Mouse (Mus musculus) forebrain, embryonic 14.5 days (tissue): Measurements from ENCODE around the gene Gdf9. TPM values are rescaled to one million over a fixed set of nuclear protein-coding genes. Genes with fewer than 3 reads are reported as not detected.
"Not testable (repeated sequence)": the region's sequence is repeated elsewhere in the genome, so short reads cannot be mapped to it uniquely, and the experiment has no call there.

Source experiments
- ATAC-seq: fragments of 200-750 bp; cut with Nextera tagmentation; 2 replicates; pipeline ENCODE4 v1.8.0; 2017; ENCODE audit warnings: mild to moderate bottlenecking, moderate library complexity
- DNase-seq: peaks from one replicate; pipeline ENCODE4 v3.0.0-alpha.2; 2015; ENCODE audit warnings: low spot score
- H3K27ac ChIP-seq: fragments of 300-500 bp; sonication (generic); 2 replicates; pipeline ENCODE4 v1.5.1; 2014; ENCODE audit warnings: low read depth, mild to moderate bottlenecking, control low read depth, low read length, moderate library complexity
- H3K27me3 ChIP-seq: fragments of 300-500 bp; sonication (generic); replicated peaks from 2 replicates; pipeline ENCODE4 v1.6.1; 2014; ENCODE audit warnings: low read length, control low read depth, mixed read lengths; ENCODE audit not compliant: control insufficient read depth, insufficient read depth
- H3K36me3 ChIP-seq: fragments of 300-500 bp; sonication (generic); 2 replicates; pipeline ENCODE4 v1.6.1; 2014; ENCODE audit warnings: low read length, control low read depth; ENCODE audit not compliant: control insufficient read depth, insufficient read depth
- H3K4me1 ChIP-seq: fragments of 300-500 bp; sonication (generic); 2 replicates; pipeline ENCODE4 v1.6.1; 2014; ENCODE audit warnings: antibody characterized with exemption, low read length, control low read depth; ENCODE audit not compliant: control insufficient read depth, insufficient read depth
- H3K4me2 ChIP-seq: fragments of 300-500 bp; sonication (generic); 2 replicates; pipeline ENCODE4 v1.6.1; 2014; ENCODE audit warnings: mild to moderate bottlenecking, control low read depth, low read length
- H3K4me3 ChIP-seq: fragments of 300-500 bp; sonication (generic); 2 replicates; pipeline ENCODE4 v1.5.1; 2014; ENCODE audit warnings: low read depth, low read length, control low read depth
- H3K9ac ChIP-seq: fragments of 300-500 bp; sonication (generic); 2 replicates; pipeline ENCODE4 v1.6.1; 2014; ENCODE audit warnings: mild to moderate bottlenecking, low read length, control low read depth, moderate library complexity
- H3K9me3 ChIP-seq: fragments of 300-500 bp; sonication (generic); replicated peaks from 2 replicates; pipeline ENCODE4 v1.6.1; 2016; ENCODE audit warnings: low read length, control low read depth, mixed read lengths; ENCODE audit not compliant: control insufficient read depth
- WGBS: fragments of 180-500 bp; shearing (Covaris S2); extraction: QIAGEN DNeasy Blood & Tissue Kit; methylation state at CpG from one replicate; pipeline ENCODE4 v1.1.7; 2014; 5-methylcytosine and 5-hydroxymethylcytosine counted together
- polyA plus RNA-seq: library from polyadenylated mRNA; unstranded; fragments of >200 nt; fragmentation: Nextera tagmentation; extraction: Ambion mirVana; gene quantifications from 2 replicates; pipeline ENCODE4 v1.2.1, GENCODE M21; 2014

Gdf9 gene
- polyA plus RNA-seq, 1 experiment from 2014 or later, result 3.9 TPM

DNA sequence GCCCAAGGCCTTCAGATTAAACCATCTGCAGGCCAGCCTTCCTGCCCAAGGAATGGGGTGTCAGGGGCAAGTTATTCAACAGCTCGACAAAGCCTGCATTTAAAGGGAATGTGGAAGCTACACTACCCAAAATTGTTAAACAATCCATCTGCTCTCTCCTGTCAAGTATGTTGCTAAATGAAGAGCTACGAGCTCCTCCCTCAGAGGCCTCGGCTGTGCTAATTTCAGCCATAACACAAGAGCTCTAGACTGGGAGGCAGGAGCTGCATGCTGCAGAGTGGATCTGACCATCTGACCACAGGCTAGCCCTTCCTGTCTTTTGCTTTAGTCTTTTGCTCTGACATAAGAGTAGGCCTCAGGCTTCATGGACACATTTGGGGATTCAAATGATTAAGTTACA, 5.6 kb upstream of the Gdf9 start:
- H3K4me1 ChIP-seq, result peaks cover 5% of the 10 kb centered on the region; the same call in 1 of the 2 replicates
- no peak overlapping the region for H3K27ac ChIP-seq
- no peak overlapping the region for H3K4me3 ChIP-seq
- ATAC-seq, result no peak
- no peak overlapping the region for H3K9ac ChIP-seq
- no peaks in the 10 kb centered on the region for H3K9me3 ChIP-seq
- H3K4me2 ChIP-seq, result no peak overlapping the region
- DNase-seq, result no peak
- peaks cover 20% of the 10 kb centered on the region for H3K36me3 ChIP-seq
- no peaks in the 10 kb centered on the region for H3K27me3 ChIP-seq
- WGBS, result 88% methylated on average over 3 of the region's 3 CpGs

GRCm38 (mm10) chr11:53425711-53426255, 5.0 kb upstream of the Gdf9 start:
- ATAC-seq (no peak), DNase-seq (no peak)
- H3K27me3 ChIP-seq, result no peaks in the 10 kb centered on the region
- H3K4me1 ChIP-seq, result peaks cover 5% of the 10 kb centered on the region; the same call in 1 of the 2 replicates
- 89% methylated on average over 6 of the region's 6 CpGs for WGBS
- H3K9me3 ChIP-seq, result no peaks in the 10 kb centered on the region
- peaks cover 18% of the 10 kb centered on the region for H3K36me3 ChIP-seq
- no peak overlapping the region for H3K27ac ChIP-seq
- no peak overlapping the region for H3K4me3 ChIP-seq
- no peak overlapping the region for H3K9ac ChIP-seq
- no peak overlapping the region for H3K4me2 ChIP-seq

DNA sequence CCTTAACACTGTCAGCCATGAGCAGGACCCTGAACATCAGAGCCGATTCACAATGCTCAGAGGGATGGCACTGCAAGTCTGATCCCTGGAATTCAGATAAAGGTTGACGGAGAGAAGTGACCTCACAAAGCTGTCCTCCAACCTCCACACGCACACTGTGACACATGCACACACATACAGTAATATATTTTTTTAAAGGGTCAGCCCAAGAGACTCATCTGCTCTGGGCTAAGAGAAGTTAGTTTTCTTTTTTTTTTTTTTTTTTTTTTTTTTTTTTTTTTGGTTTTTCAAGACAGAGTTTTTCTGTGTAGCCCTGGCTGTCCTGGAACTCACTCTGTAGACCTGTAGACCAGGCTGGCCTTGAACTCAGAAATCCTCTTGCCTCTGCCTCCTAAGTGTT, 3.9 kb upstream of the Gdf9 start:
- not testable (repeated sequence) for H3K27me3 ChIP-seq, H3K4me3 ChIP-seq, H3K4me1 ChIP-seq, ATAC-seq, H3K9me3 ChIP-seq, H3K27ac ChIP-seq, DNase-seq, H3K9ac ChIP-seq, H3K4me2 ChIP-seq
- WGBS, result 85% methylated on average over 3 of the region's 3 CpGs
- H3K36me3 ChIP-seq, result peaks cover 11% of the 10 kb centered on the region

- Histone ChIP-seq H3K27ac (no peak overlapping the region), H3K36me3 (peaks cover 7% of the 10 kb centered on the region), H3K4me2 (no peak overlapping the region), H3K9me3 (no peaks in the 10 kb centered on the region), H3K27me3 (no peaks in the 10 kb centered on the region), H3K9ac (no peak overlapping the region), H3K4me3 (no peak overlapping the region), H3K4me1 (peaks cover 8% of the 10 kb centered on the region; the same call in 1 of the 2 replicates)
- DNase-seq (no peak), ATAC-seq (no peak)
- WGBS, result 91% methylated on average over 3 of the region's 3 CpGs
These were observed 2.7 kb upstream of the Gdf9 start for GRCm38 (mm10) chr11:53427993-53428715.

GRCm38 (mm10) chr11:53428716-53429057, 2.1 kb upstream of the Gdf9 start:
- no peak overlapping the region for H3K4me3 ChIP-seq
- peaks cover 8% of the 10 kb centered on the region; the same call in 1 of the 2 replicates for H3K4me1 ChIP-seq
- H3K27ac ChIP-seq, result no peak overlapping the region
- no peak overlapping the region for H3K4me2 ChIP-seq
- ATAC-seq (no peak), DNase-seq (no peak)
- H3K36me3 ChIP-seq, result peaks cover 7% of the 10 kb centered on the region
- no peak overlapping the region for H3K9ac ChIP-seq
- H3K9me3 ChIP-seq, result no peaks in the 10 kb centered on the region
- H3K27me3 ChIP-seq, result no peaks in the 10 kb centered on the region
- WGBS, result 92% methylated on average over 5 of the region's 5 CpGs

DNA sequence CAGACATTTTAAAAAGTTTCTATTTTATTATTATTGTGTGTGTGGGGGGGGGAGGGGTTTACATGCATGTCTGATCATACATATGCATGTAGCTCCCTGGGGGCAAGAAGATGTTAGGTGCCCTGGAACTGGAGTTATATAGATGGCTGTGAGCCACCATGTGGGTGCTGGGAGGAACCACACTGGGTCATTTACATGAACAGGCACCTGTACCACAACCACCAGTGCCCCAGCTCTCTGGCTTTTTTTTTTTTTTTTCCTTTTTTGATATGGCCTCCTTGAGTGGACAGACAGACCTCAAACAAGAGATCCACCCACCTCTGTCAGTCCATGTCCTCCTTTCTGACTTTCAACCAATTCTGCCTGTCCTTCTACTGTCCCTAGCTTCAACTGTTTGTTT, 1.6 kb upstream of the Gdf9 start:
- Histone ChIP-seq H3K4me3 (no peak overlapping the region), H3K9ac (no peak overlapping the region), H3K36me3 (peaks cover 7% of the 10 kb centered on the region), H3K27me3 (no peaks in the 10 kb centered on the region), H3K4me1 (peaks cover 8% of the 10 kb centered on the region; the same call in 1 of the 2 replicates), H3K27ac (no peak overlapping the region), H3K4me2 (peak overlapping the region; percentile 92), H3K9me3 (no peaks in the 10 kb centered on the region)
- DNase-seq (no peak), ATAC-seq (no peak)

GRCm38 (mm10) chr11:53430300-53430669, 538 bp upstream of the Gdf9 start:
- Histone ChIP-seq H3K9ac (peak overlapping the region; percentile 88), H3K4me2 (peak overlapping the region; percentile 92), H3K36me3 (peaks cover 7% of the 10 kb centered on the region), H3K4me1 (peaks cover 8% of the 10 kb centered on the region; the same call in 1 of the 2 replicates), H3K4me3 (peak overlapping the region; percentile 92), H3K27ac (peak overlapping the region; percentile 66), H3K27me3 (no peaks in the 10 kb centered on the region), H3K9me3 (no peaks in the 10 kb centered on the region)
- peak; percentile 51; the same call in 1 of the 2 replicates for ATAC-seq
- under 1% methylated on average over 34 of the region's 34 CpGs for WGBS
- no peak for DNase-seq

- Histone ChIP-seq H3K9ac (peak overlapping the region; percentile 52), H3K4me3 (peak overlapping the region; percentile 92), H3K4me1 (peaks cover 8% of the 10 kb centered on the region; the same call in 1 of the 2 replicates), H3K27ac (peak overlapping the region; percentile 67), H3K9me3 (no peaks in the 10 kb centered on the region), H3K27me3 (no peaks in the 10 kb centered on the region), H3K4me2 (peak overlapping the region; percentile 56), H3K36me3 (peaks cover 7% of the 10 kb centered on the region)
- peak; percentile 53 for ATAC-seq
- 14% methylated on average over 9 of the region's 9 CpGs for WGBS
- DNase-seq, result no peak
These were observed 679 bp downstream of the Gdf9 start for GRCm38 (mm10) chr11:53431347-53432056.

- WGBS, result 77% methylated on average over 6 of the region's 6 CpGs
- no peaks in the 10 kb centered on the region for H3K9me3 ChIP-seq
- no peak overlapping the region for H3K9ac ChIP-seq
- no peak overlapping the region for H3K4me3 ChIP-seq
- DNase-seq, result no peak
- no peak for ATAC-seq
- H3K27ac ChIP-seq, result no peak overlapping the region
- H3K4me1 ChIP-seq, result peaks cover 8% of the 10 kb centered on the region; the same call in 1 of the 2 replicates
- no peak overlapping the region for H3K4me2 ChIP-seq
- peaks cover 7% of the 10 kb centered on the region for H3K36me3 ChIP-seq
- no peaks in the 10 kb centered on the region for H3K27me3 ChIP-seq
These were observed 2.2 kb downstream of the Gdf9 start for GRCm38 (mm10) chr11:53433057-53433456.
